Mouse (Mus musculus) embryo, embryonic 11 days (tissue): ENCODE measurements around the gene Egf.

ENCODE experiments used
- DNase-seq: peaks from one replicate; pipeline ENCODE4 v3.0.0-alpha.2; 2015

Gene Egf

DNA sequence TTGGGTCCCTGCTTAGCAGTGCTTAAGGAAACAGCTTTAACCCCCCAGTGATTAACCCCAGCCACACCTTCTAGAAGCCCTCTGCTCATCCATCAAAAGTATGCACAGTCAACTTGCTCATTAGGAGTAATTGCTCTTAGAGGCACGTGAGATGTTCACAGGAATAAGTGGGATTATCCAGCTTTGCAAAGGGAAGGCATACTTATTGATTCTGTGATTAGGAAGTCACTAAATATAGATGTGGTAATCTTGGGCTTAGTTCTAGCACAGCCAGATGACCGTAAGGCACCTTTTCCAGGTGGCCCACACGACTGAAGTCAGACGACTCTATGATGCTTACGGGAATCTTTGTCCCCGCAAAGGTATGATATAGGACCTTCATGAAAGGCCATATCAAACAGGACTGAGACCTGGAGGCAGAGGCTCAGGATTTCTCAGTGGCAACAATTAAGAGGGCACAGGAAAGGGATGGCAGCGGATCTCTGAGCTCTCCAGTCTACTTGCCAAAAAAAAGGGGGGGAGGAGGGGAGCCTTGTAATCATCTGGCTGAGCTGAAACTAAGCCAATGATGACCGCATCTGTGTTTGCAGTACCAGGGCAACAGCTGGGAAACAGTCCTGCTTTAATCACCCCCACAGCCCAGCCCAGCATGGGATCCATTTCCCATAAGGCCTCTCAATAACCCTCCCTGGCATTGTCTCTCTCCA is 105.4 kb downstream of the Egf start:
- DNase-seq: no peak

DNA sequence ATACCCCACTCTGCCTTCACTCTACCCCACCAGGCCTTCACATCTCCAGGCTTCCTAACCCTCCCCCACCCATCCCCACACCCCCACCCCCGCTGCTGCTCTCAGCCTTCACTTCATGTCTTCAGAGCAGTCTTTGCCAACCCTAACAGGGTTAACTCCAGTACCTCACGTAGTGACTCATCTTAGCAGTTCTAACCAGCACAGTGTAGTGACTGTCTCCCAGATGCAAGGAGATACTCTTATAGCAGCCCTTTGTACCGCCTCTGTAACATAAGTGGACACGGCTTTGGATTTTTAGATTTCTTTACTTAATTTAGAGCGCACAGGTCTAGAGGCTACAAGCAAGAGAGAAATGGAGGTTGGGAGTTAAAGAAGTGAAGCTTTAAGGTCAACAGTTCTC is 106.5 kb downstream of the Egf start:
- no peak for DNase-seq

GRCm38 (mm10) chr3:129647312-129647711 is 107.8 kb downstream of the Egf start:
- DNase-seq: no peak

- no peak for DNase-seq
Observed at GRCm38 (mm10) chr3:129646781-129647180, 108.3 kb downstream of the Egf start.

DNA sequence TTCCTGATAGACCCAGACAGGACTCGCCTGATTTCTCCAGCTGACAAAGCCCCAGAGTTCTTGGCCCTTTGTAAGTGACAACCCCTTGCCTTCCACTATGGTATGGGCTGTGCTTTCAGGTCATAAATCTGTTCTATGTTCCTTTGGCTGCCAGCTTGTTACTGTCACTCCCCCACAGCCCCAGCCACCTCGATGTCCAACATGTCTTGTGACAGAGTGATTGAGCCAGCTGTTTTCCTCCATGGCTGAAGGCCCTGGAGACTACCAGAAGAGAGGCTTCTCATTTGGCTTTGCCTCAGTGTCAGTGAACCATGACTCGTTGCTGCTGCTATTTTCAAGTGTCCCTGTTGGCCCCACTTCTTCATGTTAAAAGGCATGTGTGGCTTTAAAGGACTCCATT is 109.7 kb downstream of the Egf start:
- peak; percentile 23 for DNase-seq

- no peak for DNase-seq
Observed at GRCm38 (mm10) chr3:129641621-129642020, 113.5 kb downstream of the Egf start.

DNA sequence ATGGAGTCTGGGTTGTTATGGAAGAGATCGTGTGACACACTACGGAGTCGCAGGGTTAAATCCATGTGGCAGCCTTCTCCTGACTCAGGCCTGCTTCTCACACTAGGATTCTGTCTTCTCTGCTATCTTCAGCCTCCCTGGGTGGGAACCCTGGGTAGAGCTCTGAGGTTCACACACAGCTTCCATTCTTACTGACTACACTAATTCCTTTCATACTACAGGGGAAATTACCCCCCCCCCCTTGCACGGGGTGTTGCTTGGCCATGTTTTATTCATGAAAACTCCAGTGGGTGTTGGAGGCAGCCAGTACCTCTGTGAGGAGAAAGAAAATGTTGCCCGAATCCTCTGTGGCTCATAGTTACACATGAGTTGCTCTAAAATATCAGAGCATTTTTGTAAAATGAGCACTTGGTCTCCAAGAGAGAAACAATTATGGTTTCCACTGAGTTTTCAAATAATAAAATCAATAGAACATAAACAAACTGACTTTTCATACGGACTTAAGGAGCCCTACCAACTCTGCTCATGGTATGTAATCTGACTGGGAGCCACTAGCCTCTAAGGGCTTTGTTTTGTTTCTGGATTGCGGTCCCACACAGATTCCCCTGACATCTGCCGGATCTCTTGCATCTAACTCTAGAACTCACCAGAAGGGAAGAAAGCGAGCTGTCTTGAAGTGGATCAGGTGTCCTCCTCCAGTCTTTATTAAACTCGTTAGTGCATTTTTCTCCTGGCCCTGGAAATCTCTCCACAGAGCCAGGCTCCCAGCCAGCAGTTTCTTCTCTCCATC is 114.7 kb downstream of the Egf start:
- peak; percentile 20 for DNase-seq

DNA sequence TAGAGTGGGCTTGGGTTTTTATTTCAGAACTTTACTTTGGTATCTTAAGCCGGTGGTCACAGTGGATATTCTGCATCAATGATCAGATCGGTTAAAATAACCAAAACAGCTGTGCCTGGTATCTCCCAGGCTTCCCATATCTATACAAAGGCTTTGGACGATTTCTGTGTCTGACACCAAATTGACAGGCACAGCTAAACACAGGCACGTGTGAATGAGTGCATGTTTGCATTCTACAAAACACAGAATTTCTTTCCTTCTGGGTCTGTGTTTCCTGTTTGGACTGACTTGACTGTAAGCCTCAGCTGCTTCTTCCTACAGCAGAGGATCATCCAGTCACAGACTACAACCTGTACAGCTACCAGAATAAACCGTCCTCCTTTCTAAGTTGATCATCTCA is 115.4 kb downstream of the Egf start:
- no peak for DNase-seq

- DNase-seq: no peak
Observed at GRCm38 (mm10) chr3:129637446-129637845, 117.7 kb downstream of the Egf start.

GRCm38 (mm10) chr3:129634260-129634901 is 120.7 kb downstream of the Egf start:
- DNase-seq: peak; percentile 45

DNA sequence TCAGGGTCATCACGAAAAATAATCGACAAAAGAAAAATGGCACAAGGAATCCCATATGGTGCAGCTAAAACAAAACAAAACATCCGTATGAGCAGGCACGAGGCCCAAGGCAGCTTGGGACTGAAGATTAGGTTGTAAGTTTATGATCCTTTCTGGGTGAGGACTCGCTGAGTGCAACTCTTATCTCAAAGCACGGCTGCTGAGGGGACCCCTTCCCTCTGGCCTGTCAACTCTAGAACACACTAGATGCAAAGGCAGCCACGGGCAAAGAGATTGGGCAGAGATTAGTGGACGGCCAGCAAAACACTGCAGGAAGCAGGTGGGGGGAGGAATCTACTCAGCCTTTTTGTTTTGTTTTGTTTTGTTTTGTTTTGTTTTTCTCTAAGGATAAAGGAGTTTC is 121.6 kb downstream of the Egf start:
- no peak for DNase-seq

DNA sequence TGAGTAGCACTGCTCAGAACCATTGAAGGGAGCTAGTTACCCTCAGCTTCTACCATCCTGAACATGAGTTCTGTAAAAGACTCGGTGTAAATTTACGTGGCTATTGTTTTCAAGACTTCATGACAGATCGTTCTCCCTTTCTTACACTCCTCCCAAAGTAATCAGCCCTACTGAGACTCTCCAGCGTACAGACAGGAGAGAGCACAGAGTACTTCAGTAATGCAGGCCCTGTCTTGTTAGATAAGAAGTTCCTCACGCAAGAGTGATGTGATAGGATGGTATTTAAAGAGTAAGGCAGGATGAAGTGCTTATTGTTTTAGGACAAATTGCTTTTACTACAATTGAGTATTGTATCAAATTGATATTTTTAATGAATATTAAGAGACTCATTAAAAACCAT is 123.3 kb downstream of the Egf start:
- no peak for DNase-seq

GRCm38 (mm10) chr3:129631018-129631417 is 124.1 kb downstream of the Egf start:
- no peak for DNase-seq
